Mouse (Mus musculus) intestine, embryonic 14.5 days (tissue): ENCODE results near the gene Tekt1. TPM values are rescaled to one million over a fixed set of nuclear protein-coding genes. Genes with fewer than 3 reads are reported as not detected.
A peak's percentile ranks its signal among the peaks of the same experiment; 100 is the strongest.

Experiments used
- ATAC-seq: fragments of 200-750 bp; cut with Nextera tagmentation; replicated peaks from 2 replicates; pipeline ENCODE4 v1.8.0; 2017; ENCODE audit warnings: low read depth, moderate number of reproducible peaks, moderate TSS enrichment, moderate library complexity; ENCODE audit not compliant: low FRiP score, low TSS enrichment
- DNase-seq: peaks from one replicate; pipeline ENCODE4 v3.0.0-alpha.2; 2018; ENCODE audit warnings: low spot score
- H3K27ac ChIP-seq: fragments of 300-500 bp; sonication (generic); 2 replicates; pipeline ENCODE4 v1.5.1; 2014; ENCODE audit warnings: low read depth, mild to moderate bottlenecking, control low read depth
- H3K27me3 ChIP-seq: fragments of 300-500 bp; sonication (generic); replicated peaks from 2 replicates; pipeline ENCODE4 v1.6.1; 2014; ENCODE audit warnings: low read length, control low read depth; ENCODE audit not compliant: control insufficient read depth, insufficient read depth
- H3K36me3 ChIP-seq: fragments of 300-500 bp; sonication (generic); 2 replicates; pipeline ENCODE4 v1.6.1; 2014; ENCODE audit warnings: low read length, control low read depth; ENCODE audit not compliant: control insufficient read depth, insufficient read depth
- H3K4me1 ChIP-seq: fragments of 300-500 bp; sonication (generic); replicated peaks from 2 replicates; pipeline ENCODE4 v1.6.1; 2014; ENCODE audit warnings: low read length, control low read depth, mixed read lengths; ENCODE audit not compliant: control insufficient read depth, insufficient read depth
- H3K4me2 ChIP-seq: fragments of 300-500 bp; sonication (generic); 2 replicates; pipeline ENCODE4 v1.6.1; 2014; ENCODE audit warnings: low read length
- H3K4me3 ChIP-seq: fragments of 300-500 bp; sonication (generic); 2 replicates; pipeline ENCODE4 v1.5.1; 2014; ENCODE audit warnings: low read depth, low read length, control low read depth, mixed read lengths
- H3K9ac ChIP-seq: fragments of 300-500 bp; sonication (generic); 2 replicates; pipeline ENCODE4 v1.6.1; 2014; ENCODE audit warnings: mild to moderate bottlenecking, low read length
- H3K9me3 ChIP-seq: fragments of 300-500 bp; sonication (generic); 2 replicates; pipeline ENCODE4 v1.6.1; 2016; ENCODE audit warnings: low read length, control low read depth; ENCODE audit not compliant: control insufficient read depth
- WGBS: fragments of 180-500 bp; shearing (Covaris S2); extraction: QIAGEN DNeasy Blood & Tissue Kit; methylation state at CpG from one replicate; pipeline ENCODE4 v1.1.7; 2014; 5-methylcytosine and 5-hydroxymethylcytosine counted together
- polyA plus RNA-seq: library from polyadenylated mRNA; unstranded; fragments of >200 nt; fragmentation: Nextera tagmentation; extraction: Ambion mirVana; gene quantifications from 2 replicates; pipeline ENCODE4 v1.2.1, GENCODE M21; 2014

Gene Tekt1
- 0.58 and 0.81 TPM in 2 replicates for polyA plus RNA-seq

GRCm38 (mm10) chr11:72362347-72362741 lies at the start of gene Tekt1:
Gene Tekt1, minus strand, starts transcription at chr11:72362442.
- 33% methylated on average over 10 of the region's 10 CpGs for WGBS
- DNase-seq (no peak), ATAC-seq (no peak)
- no peak within 1 kb of the TSS for H3K27ac ChIP-seq
- peak within 1 kb of the TSS; percentile 60 for H3K9ac ChIP-seq
- H3K27me3 ChIP-seq: no peaks in the 10 kb centered on the region
- H3K4me1 ChIP-seq: no peaks in the 10 kb centered on the region
- no peaks in the 10 kb centered on the region for H3K36me3 ChIP-seq
- no peaks in the 10 kb centered on the region for H3K9me3 ChIP-seq
- peak within 1 kb of the TSS; percentile 48 for H3K4me3 ChIP-seq
- peak within 1 kb of the TSS; percentile 94 for H3K4me2 ChIP-seq

GRCm38 (mm10) chr11:72411945-72412344 lies 49.7 kb upstream of the Tekt1 start:
- peak; percentile 32; the same call in 1 of the 2 replicates for ATAC-seq
- Histone ChIP-seq H3K4me2 (peak overlapping the region; percentile 77), H3K9me3 (no peaks in the 10 kb centered on the region), H3K4me1 (peaks cover 15% of the 10 kb centered on the region), H3K9ac (no peak overlapping the region), H3K36me3 (no peaks in the 10 kb centered on the region), H3K27ac (no peak overlapping the region), H3K27me3 (no peaks in the 10 kb centered on the region), H3K4me3 (peak overlapping the region; percentile 57)
- WGBS: 16% methylated on average over 9 of the region's 9 CpGs
- no peak for DNase-seq

- peak within 1 kb of the TSS; percentile 57 for H3K4me3 ChIP-seq
- peak within 1 kb of the TSS; percentile 77 for H3K4me2 ChIP-seq
- H3K4me1 ChIP-seq: peaks cover 15% of the 10 kb centered on the region
- H3K27me3 ChIP-seq: no peaks in the 10 kb centered on the region
- H3K36me3 ChIP-seq: no peaks in the 10 kb centered on the region
- H3K9ac ChIP-seq: peak within 1 kb of the TSS; percentile 68
- DNase-seq (peak; percentile 91), ATAC-seq (peak; percentile 95)
- no peaks in the 10 kb centered on the region for H3K9me3 ChIP-seq
- WGBS: under 1% methylated on average over 84 of the region's 86 CpGs
- peak within 1 kb of the TSS; percentile 64 for H3K27ac ChIP-seq
Measured at GRCm38 (mm10) chr11:72411093-72411921, 49.1 kb upstream of the Tekt1 start, which contains the start of gene Smtnl2. Gene Smtnl2, minus strand, starts transcription at chr11:72411713.

- peak overlapping the region; percentile 64 for H3K27ac ChIP-seq
- H3K4me1 ChIP-seq: peaks cover 20% of the 10 kb centered on the region
- DNase-seq (peak; percentile 75), ATAC-seq (0 out of 2 replicates have a peak, but pooled peaks have one; percentile 16)
- H3K27me3 ChIP-seq: no peaks in the 10 kb centered on the region
- WGBS: 2% methylated on average over 25 of the region's 25 CpGs
- H3K9ac ChIP-seq: peak overlapping the region; percentile 68
- H3K36me3 ChIP-seq: no peaks in the 10 kb centered on the region
- H3K4me2 ChIP-seq: peak overlapping the region; percentile 77
- H3K4me3 ChIP-seq: peak overlapping the region; percentile 57
- H3K9me3 ChIP-seq: no peaks in the 10 kb centered on the region
Measured at GRCm38 (mm10) chr11:72410521-72411092, 48.4 kb upstream of the Tekt1 start.

DNA sequence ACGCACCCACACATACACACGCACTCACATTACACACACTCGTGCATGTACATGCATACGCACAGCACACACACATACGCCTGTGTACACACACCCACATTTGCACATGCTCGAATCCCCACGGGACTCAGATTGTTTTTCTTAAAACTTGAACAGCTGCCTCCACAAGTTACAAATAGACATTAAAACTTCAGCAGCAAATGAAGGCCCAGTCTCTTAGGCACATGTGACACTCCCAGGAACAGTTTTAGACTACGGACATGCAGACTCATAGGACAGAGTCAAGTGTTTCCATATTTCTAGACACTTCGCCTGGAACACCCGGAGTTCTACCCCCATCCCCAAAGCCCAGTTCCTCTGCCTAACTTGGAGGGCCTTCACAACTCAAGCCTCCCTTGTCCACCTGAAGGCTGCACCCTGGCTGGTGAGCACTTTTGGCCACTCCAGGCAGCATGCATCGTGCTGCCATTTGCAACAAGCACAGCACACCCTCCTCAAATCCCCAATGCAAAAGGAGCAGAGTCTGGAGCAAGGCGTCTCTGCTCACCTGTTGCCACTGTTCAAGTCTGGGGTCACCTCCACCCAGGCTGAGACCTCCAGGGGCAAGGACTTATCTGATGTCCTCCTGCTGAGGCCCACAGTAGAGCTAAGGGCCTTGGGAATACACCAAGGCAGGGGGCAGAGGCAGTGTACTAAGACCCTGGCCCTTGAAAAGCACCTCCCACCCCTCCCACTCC lies 47.6 kb upstream of the Tekt1 start:
- Histone ChIP-seq H3K27ac (no peak overlapping the region), H3K9ac (0 out of 2 replicates have a peak overlapping the region, but pooled peaks have one; percentile 22), H3K36me3 (no peaks in the 10 kb centered on the region), H3K4me1 (peaks cover 21% of the 10 kb centered on the region), H3K27me3 (no peaks in the 10 kb centered on the region), H3K4me2 (peak overlapping the region; percentile 77), H3K9me3 (no peaks in the 10 kb centered on the region), H3K4me3 (peak overlapping the region; percentile 57)
- no peak for ATAC-seq
- WGBS: 63% methylated on average over 12 of the region's 12 CpGs
- DNase-seq: no peak

DNA sequence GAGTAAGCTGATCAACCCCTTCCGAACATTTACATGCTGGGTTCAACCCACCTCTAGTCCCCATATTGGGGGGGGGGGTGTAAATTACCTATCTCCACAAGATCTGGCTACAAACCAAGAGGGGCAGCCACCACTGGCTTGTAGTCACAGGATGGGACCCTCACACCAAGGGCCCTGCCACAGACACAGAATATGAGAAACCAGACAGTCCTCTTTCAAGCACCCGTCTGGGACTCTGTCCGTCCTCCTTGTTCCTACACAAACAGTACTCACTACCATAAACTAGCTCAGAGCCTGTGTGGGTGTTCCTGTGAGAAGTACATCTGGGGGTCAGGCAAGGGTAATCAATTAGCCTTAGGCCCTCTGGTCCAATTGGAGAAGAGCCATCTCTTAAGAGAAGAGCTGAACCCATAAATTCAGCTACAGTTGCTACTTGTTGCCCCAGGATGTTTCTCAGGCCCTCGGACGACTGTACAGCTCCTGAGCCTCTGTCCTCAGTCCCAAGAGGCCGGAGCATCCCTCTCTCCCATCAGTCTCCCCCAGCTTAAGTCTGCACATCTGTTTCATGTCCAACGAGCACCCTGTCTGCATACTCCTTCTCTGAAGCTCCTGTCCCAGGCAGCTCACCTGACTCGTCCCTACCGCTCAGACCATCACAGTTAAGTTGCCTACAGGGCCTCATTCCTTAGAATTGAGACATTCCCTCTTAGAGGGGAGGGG lies 46.4 kb upstream of the Tekt1 start:
- H3K9me3 ChIP-seq: no peaks in the 10 kb centered on the region
- peak overlapping the region; percentile 77 for H3K4me2 ChIP-seq
- H3K27me3 ChIP-seq: no peaks in the 10 kb centered on the region
- H3K36me3 ChIP-seq: no peaks in the 10 kb centered on the region
- ATAC-seq (no peak), DNase-seq (no peak)
- peaks cover 21% of the 10 kb centered on the region for H3K4me1 ChIP-seq
- H3K9ac ChIP-seq: no peak overlapping the region
- H3K4me3 ChIP-seq: peak overlapping the region; percentile 57
- WGBS: 25% methylated on average over 9 of the region's 9 CpGs
- H3K27ac ChIP-seq: no peak overlapping the region; the same call in 1 of the 2 replicates

GRCm38 (mm10) chr11:72407574-72407973 lies 45.3 kb upstream of the Tekt1 start:
- peak overlapping the region; percentile 77 for H3K4me2 ChIP-seq
- no peaks in the 10 kb centered on the region for H3K9me3 ChIP-seq
- H3K27me3 ChIP-seq: no peaks in the 10 kb centered on the region
- 13% methylated on average over 7 of the region's 7 CpGs for WGBS
- H3K4me1 ChIP-seq: peaks cover 18% of the 10 kb centered on the region
- no peaks in the 10 kb centered on the region for H3K36me3 ChIP-seq
- no peak overlapping the region for H3K4me3 ChIP-seq
- H3K27ac ChIP-seq: peak overlapping the region; percentile 48; the same call in 1 of the 2 replicates
- no peak for ATAC-seq
- H3K9ac ChIP-seq: no peak overlapping the region
- no peak for DNase-seq

DNA sequence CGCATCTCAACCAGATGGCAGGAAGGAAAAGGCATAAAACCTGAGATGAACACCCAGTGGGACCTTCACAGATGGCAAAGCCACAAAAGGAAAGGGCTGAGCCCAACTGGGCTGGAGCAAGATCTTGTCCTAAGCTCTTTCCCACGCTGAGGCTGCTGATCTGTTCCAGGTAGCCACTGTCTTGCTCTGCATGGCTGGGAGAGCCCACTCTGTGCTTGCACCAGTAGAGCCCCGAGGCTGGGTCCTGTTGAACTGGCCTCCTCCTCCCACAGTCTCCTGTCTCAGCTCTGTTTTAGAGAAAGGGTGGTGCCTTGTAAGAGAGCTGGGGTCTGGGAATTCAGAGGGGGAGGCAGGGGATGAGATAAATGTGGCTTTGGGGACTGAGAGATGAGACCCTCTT lies 44.8 kb upstream of the Tekt1 start:
- Histone ChIP-seq H3K27me3 (no peaks in the 10 kb centered on the region), H3K4me3 (no peak overlapping the region), H3K27ac (peak overlapping the region; percentile 48; the same call in 1 of the 2 replicates), H3K36me3 (no peaks in the 10 kb centered on the region), H3K9ac (no peak overlapping the region), H3K4me1 (peaks cover 18% of the 10 kb centered on the region), H3K9me3 (no peaks in the 10 kb centered on the region), H3K4me2 (peak overlapping the region; percentile 77)
- DNase-seq (no peak), ATAC-seq (no peak)
- WGBS: 30% methylated on average over 3 of the region's 3 CpGs
